Mouse (Mus musculus) olfactory bulb, adult 2 months (tissue): ENCODE measurements at regions not wholly inside any gene's neighbourhood (a gene's known extent, or its start where the extent isn't known, plus 50 kb on each side); places are given as distances from the start of the nearest gene placed in this dataset.

Source experiments
- H3K27ac ChIP-seq: fragments of 200-500 bp; 2 replicates; pipeline ENCODE4 v1.5.1; 2012; ENCODE audit warnings: low read depth, low read length; ENCODE audit not compliant: insufficient read depth
- H3K4me1 ChIP-seq: fragments of 200-500 bp; 2 replicates; pipeline ENCODE4 v1.6.1; 2012; ENCODE audit warnings: low read length; ENCODE audit not compliant: control insufficient read depth, insufficient read depth
- H3K4me3 ChIP-seq: fragments of 200-500 bp; 2 replicates; pipeline ENCODE4 v1.5.1; 2012; ENCODE audit warnings: mild to moderate bottlenecking, low read depth, low read length, moderate library complexity; ENCODE audit not compliant: insufficient read depth
- CTCF ChIP-seq: fragments of 200-500 bp; IDR thresholded peaks from 2 replicates; pipeline ENCODE4 v1.5.1; 2012; ENCODE audit warnings: low read depth, mild to moderate bottlenecking, low read length, moderate library complexity; ENCODE audit not compliant: insufficient read depth
- POLR2A ChIP-seq: fragments of 200-500 bp; IDR thresholded peaks from 2 replicates; pipeline ENCODE4 v1.6.1; 2012; ENCODE audit warnings: mild to moderate bottlenecking, low read depth, low read length, moderate library complexity; ENCODE audit not compliant: insufficient read depth
- WGBS: fragments of 180-500 bp; shearing (Covaris S2); methylation state at CpG from one replicate; pipeline ENCODE4 v1.1.7; 2018; 5-methylcytosine and 5-hydroxymethylcytosine counted together

GRCm38 (mm10) chr1:186183204-186183651, 66.1 kb upstream of the Lyplal1 start:
- TF ChIP-seq POLR2A, result no peak
- no peak for TF ChIP-seq CTCF
- 63% methylated on average over 8 of the region's 8 CpGs for WGBS
- Histone ChIP-seq H3K4me1 (peaks cover 4% of the 10 kb centered on the region), H3K27ac (no peak overlapping the region), H3K4me3 (no peak overlapping the region)

- H3K27ac ChIP-seq, result no peak overlapping the region
- WGBS, result 13% methylated on average over 23 of the region's 23 CpGs
- peaks cover 4% of the 10 kb centered on the region for H3K4me1 ChIP-seq
- H3K4me3 ChIP-seq, result peak overlapping the region; percentile 33
- TF ChIP-seq CTCF, result no peak
- no peak for TF ChIP-seq POLR2A
Measured at GRCm38 (mm10) chr1:186182498-186183203, 65.5 kb upstream of the Lyplal1 start.

GRCm38 (mm10) chr1:186177019-186177418, 59.9 kb upstream of the Lyplal1 start:
- WGBS, result 80% methylated on average over 3 of the region's 3 CpGs
- TF ChIP-seq CTCF (no peak), POLR2A (no peak)
- Histone ChIP-seq H3K27ac (no peak overlapping the region), H3K4me1 (no peaks in the 10 kb centered on the region), H3K4me3 (no peak overlapping the region)

- WGBS, result 96% methylated on average over 8 of the region's 8 CpGs
- no peak overlapping the region for H3K4me3 ChIP-seq
- H3K27ac ChIP-seq, result no peak overlapping the region
- TF ChIP-seq POLR2A (no peak), CTCF (no peak)
- no peaks in the 10 kb centered on the region for H3K4me1 ChIP-seq
Measured at GRCm38 (mm10) chr1:186173472-186174014, 56.4 kb upstream of the Lyplal1 start.

- H3K27ac ChIP-seq, result no peak overlapping the region
- no peaks in the 10 kb centered on the region for H3K4me1 ChIP-seq
- WGBS, result 80% methylated on average over 6 of the region's 6 CpGs
- TF ChIP-seq CTCF, result no peak
- no peak for TF ChIP-seq POLR2A
- H3K4me3 ChIP-seq, result no peak overlapping the region
Measured at GRCm38 (mm10) chr1:186171691-186172090, 54.6 kb upstream of the Lyplal1 start.
